Mouse (Mus musculus) brain, embryonic 14.5 days (tissue): ENCODE measurements around the gene B4galt4.

Experiments used
- CTCF ChIP-seq: fragments of 200-500 bp; IDR thresholded peaks from 2 replicates; pipeline ENCODE4 v1.5.1; 2012; ENCODE audit warnings: inconsistent platforms, mild to moderate bottlenecking, moderate library complexity, borderline replicate concordance; ENCODE audit not compliant: insufficient read depth, insufficient read length; ENCODE audit errors: extremely low read depth
- POLR2A ChIP-seq: fragments of 200-500 bp; IDR thresholded peaks from 2 replicates; pipeline ENCODE4 v1.6.1; 2012; ENCODE audit warnings: mild to moderate bottlenecking, inconsistent platforms, borderline replicate concordance; ENCODE audit not compliant: poor library complexity, insufficient read depth, insufficient read length, severe bottlenecking; ENCODE audit errors: extremely low read depth

GRCm38 (mm10) chr16:38708962-38709520, 33.0 kb upstream of the B4galt4 start:
- TF ChIP-seq CTCF (no peak), POLR2A (no peak)
